Mouse (Mus musculus) lung, adult 2 months (tissue): Measurements from ENCODE around the gene H60b. TPM values are rescaled to one million over a fixed set of nuclear protein-coding genes. Genes with fewer than 3 reads are reported as not detected.
"Not testable (repeated sequence)": the region's sequence is repeated elsewhere in the genome, so short reads cannot be mapped to it uniquely, and the experiment has no call there.

Source experiments
- DNase-seq: peaks from one replicate; pipeline ENCODE4 v3.0.0; 2022
- H3K4me1 ChIP-seq: fragments of 200-500 bp; 2 replicates; pipeline ENCODE4 v1.6.1; 2011; ENCODE audit warnings: low read length; ENCODE audit not compliant: control insufficient read depth, insufficient read depth
- H3K4me3 ChIP-seq: fragments of 200-500 bp; replicated peaks from 2 replicates; pipeline ENCODE3; 2011; ENCODE audit warnings: low read depth, mild to moderate bottlenecking, control low read depth, low read length; ENCODE audit errors: extremely low read depth
- CTCF ChIP-seq: fragments of 200-500 bp; IDR thresholded peaks from 2 replicates; pipeline ENCODE4 v1.5.1; 2011; ENCODE audit warnings: mild to moderate bottlenecking, low read length, control low read depth; ENCODE audit not compliant: insufficient read depth
- POLR2A ChIP-seq: fragments of 200-500 bp; IDR thresholded peaks from 2 replicates; pipeline ENCODE4 v1.6.1; 2011; ENCODE audit warnings: low read depth, mild to moderate bottlenecking, control low read depth, low read length, borderline replicate concordance; ENCODE audit errors: extremely low read depth
- WGBS: fragments of 180-500 bp; shearing (Covaris S2); methylation state at CpG from one replicate; pipeline ENCODE4 v1.1.7; 2018; 5-methylcytosine and 5-hydroxymethylcytosine counted together
- polyA plus RNA-seq: library from polyadenylated mRNA; depleted of rRNA; stranded (reverse); fragments of >200 nt; gene quantifications from 2 replicates; pipeline ENCODE4 v1.2.3, GENCODE M21; 2012

The H60b gene
- polyA plus RNA-seq, 1 experiment: not detected

- 78% methylated on average over 2 of the region's 2 CpGs for WGBS
- H3K4me1 ChIP-seq, DNase-seq, H3K4me3 ChIP-seq: not testable (repeated sequence)
These were observed 18.1 kb downstream of the H60b start for GRCm38 (mm10) chr10:22176515-22176914.

GRCm38 (mm10) chr10:22191035-22191434 is 32.6 kb downstream of the H60b start:
- DNase-seq, H3K4me3 ChIP-seq, H3K4me1 ChIP-seq: not testable (repeated sequence)
- 14% methylated on average over 10 of the region's 10 CpGs for WGBS

- H3K4me1 ChIP-seq, H3K4me3 ChIP-seq, DNase-seq: not testable (repeated sequence)
- 93% methylated on average over 2 of the region's 3 CpGs for WGBS
These were observed 43.0 kb downstream of the H60b start for GRCm38 (mm10) chr10:22201352-22201751.

- not testable (repeated sequence) for H3K4me1 ChIP-seq
- no CpG with 5 or more reads among the region's 2 CpGs for WGBS
These were observed 44.6 kb downstream of the H60b start for GRCm38 (mm10) chr10:22202784-22203583.

GRCm38 (mm10) chr10:22206443-22206842 is 48.1 kb downstream of the H60b start:
- 59% methylated on average over 1 of the region's 1 CpGs for WGBS
- H3K4me1 ChIP-seq, DNase-seq, H3K4me3 ChIP-seq: not testable (repeated sequence)

More at GRCm38 (mm10) chr10:22202784-22203583, 44.6 kb downstream of the H60b start:
- not testable (repeated sequence) for DNase-seq, H3K4me3 ChIP-seq

GRCm38 (mm10) chr10:22212012-22212696 is 53.8 kb downstream of the H60b start:
- 3% methylated on average over 8 of the region's 11 CpGs for WGBS

GRCm38 (mm10) chr10:22223474-22224349 is 65.3 kb downstream of the H60b start:
- no CpG with 5 or more reads among the region's 7 CpGs for WGBS

More at GRCm38 (mm10) chr10:22212012-22212696, 53.8 kb downstream of the H60b start:
- H3K4me1 ChIP-seq, H3K4me3 ChIP-seq: not testable (repeated sequence)
- peak; percentile 44 for DNase-seq
- TF ChIP-seq CTCF: peak; percentile 42

GRCm38 (mm10) chr10:22265060-22265459 is 106.7 kb downstream of the H60b start:
- no peak for TF ChIP-seq POLR2A
- no peak for TF ChIP-seq CTCF

More at GRCm38 (mm10) chr10:22223474-22224349, 65.3 kb downstream of the H60b start:
- not testable (repeated sequence) for H3K4me1 ChIP-seq, DNase-seq, H3K4me3 ChIP-seq

GRCm38 (mm10) chr10:22270879-22271786 is 112.7 kb downstream of the H60b start:
- not testable (repeated sequence) for H3K4me3 ChIP-seq, H3K4me1 ChIP-seq, DNase-seq
- 42% methylated on average over 8 of the region's 8 CpGs for WGBS

More at GRCm38 (mm10) chr10:22265060-22265459, 106.7 kb downstream of the H60b start:
- Histone ChIP-seq H3K4me3 (no peak overlapping the region), H3K4me1 (no peaks in the 10 kb centered on the region)
- DNase-seq: no peak
- WGBS: 89% methylated on average over 8 of the region's 8 CpGs

- WGBS: 2% methylated on average over 37 of the region's 37 CpGs
- DNase-seq, H3K4me3 ChIP-seq, H3K4me1 ChIP-seq: not testable (repeated sequence)
These were observed 114.7 kb downstream of the H60b start for GRCm38 (mm10) chr10:22272914-22273683.
